Mouse (Mus musculus) liver, adult 2 months (tissue): Measurements from ENCODE around the gene Aqr. TPM values are rescaled to one million over a fixed set of nuclear protein-coding genes. Genes with fewer than 3 reads are reported as not detected.

ENCODE experiments used
- DNase-seq: peaks from one replicate; pipeline ENCODE4 v3.0.0-alpha.2; 2011; ENCODE audit warnings: low read depth, low spot score; ENCODE audit errors: extremely low read depth
- H3K27ac ChIP-seq: fragments of 200-500 bp; replicated peaks from 2 replicates; pipeline ENCODE4 v1.5.1; 2012; ENCODE audit warnings: low read depth, mild to moderate bottlenecking, control low read depth, inconsistent platforms, low read length; ENCODE audit not compliant: insufficient read depth
- H3K27me3 ChIP-seq: fragments of 200-500 bp; 2 replicates; pipeline ENCODE4 v1.6.1; 2012; ENCODE audit warnings: mild to moderate bottlenecking, moderate library complexity, low read length, inconsistent platforms; ENCODE audit not compliant: control insufficient read depth, insufficient read depth
- H3K36me3 ChIP-seq: fragments of 200-500 bp; 2 replicates; pipeline ENCODE4 v1.6.1; 2012; ENCODE audit warnings: low read length, inconsistent platforms; ENCODE audit not compliant: control insufficient read depth, insufficient read depth
- H3K4me1 ChIP-seq: fragments of 200-500 bp; 2 replicates; pipeline ENCODE4 v1.6.1; 2011; ENCODE audit warnings: low read length; ENCODE audit not compliant: control insufficient read depth, insufficient read depth
- H3K4me3 ChIP-seq: fragments of 200-500 bp; 2 replicates; pipeline ENCODE4 v1.5.1; 2011; ENCODE audit warnings: low read depth, mild to moderate bottlenecking, control low read depth, low read length, moderate library complexity; ENCODE audit not compliant: insufficient read depth
- H3K79me2 ChIP-seq: fragments of 200-500 bp; 2 replicates; pipeline ENCODE4 v1.6.1; 2012; ENCODE audit warnings: inconsistent platforms, mild to moderate bottlenecking, low read length, moderate library complexity; ENCODE audit not compliant: control insufficient read depth, insufficient read depth
- H3K9ac ChIP-seq: fragments of 200-500 bp; 2 replicates; pipeline ENCODE4 v1.6.1; 2012; ENCODE audit warnings: low read depth, mild to moderate bottlenecking, control low read depth, inconsistent platforms, low read length
- CTCF ChIP-seq: fragments of 200-500 bp; IDR thresholded peaks from 2 replicates; pipeline ENCODE4 v1.5.1; 2011; ENCODE audit warnings: low read depth, low read length, control low read depth
- POLR2A ChIP-seq: fragments of 200-500 bp; IDR thresholded peaks from 2 replicates; pipeline ENCODE4 v1.6.1; 2011; ENCODE audit warnings: low read length, control low read depth; ENCODE audit not compliant: insufficient read depth; ENCODE audit errors: extremely low read depth
- WGBS: fragments of 180-500 bp; shearing (Covaris S2); methylation state at CpG from one replicate; pipeline ENCODE4 v1.1.7; 2018; 5-methylcytosine and 5-hydroxymethylcytosine counted together
- polyA plus RNA-seq: library from polyadenylated mRNA; depleted of rRNA; stranded (reverse); fragments of >200 nt; gene quantifications from 2 replicates; pipeline ENCODE4 v1.2.3, GENCODE M21; 2012
- total RNA-seq: library from RNA; depleted of rRNA; stranded (reverse); fragments of >200 nt; gene quantifications from 2 replicates; pipeline ENCODE4 v1.2.3, GENCODE M21; 2014

Gene Aqr
- total and polyA plus RNA-seq, 2 experiments: 8.5 to 11.9 TPM

DNA sequence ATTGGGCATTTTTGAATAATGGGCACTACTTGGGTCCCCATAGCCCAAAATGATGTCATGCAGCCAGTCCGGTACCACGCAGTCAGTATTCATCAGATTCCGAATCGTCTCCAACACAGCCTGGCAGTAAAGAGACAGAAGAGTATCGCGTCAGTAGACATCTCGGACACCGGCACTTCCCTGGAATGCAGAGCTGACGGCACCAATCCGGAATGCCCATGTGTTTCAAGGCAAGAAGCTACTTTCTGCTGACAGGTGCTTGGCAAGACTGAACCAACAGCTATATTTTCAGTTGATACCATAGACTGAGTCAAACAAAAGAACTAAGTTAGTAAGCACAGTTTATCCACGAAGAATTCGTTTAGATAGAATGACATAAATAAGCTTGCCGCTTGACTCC is 56.2 kb downstream of the Aqr start:
- Histone ChIP-seq H3K4me3 (no peak overlapping the region), H3K36me3 (peaks cover 55% of the 10 kb centered on the region), H3K27ac (no peak overlapping the region), H3K79me2 (no peaks in the 10 kb centered on the region), H3K27me3 (no peaks in the 10 kb centered on the region), H3K4me1 (no peaks in the 10 kb centered on the region), H3K9ac (no peak overlapping the region)
- DNase-seq: no peak
- 95% methylated on average over 13 of the region's 13 CpGs for WGBS
- TF ChIP-seq CTCF (no peak), POLR2A (no peak)

DNA sequence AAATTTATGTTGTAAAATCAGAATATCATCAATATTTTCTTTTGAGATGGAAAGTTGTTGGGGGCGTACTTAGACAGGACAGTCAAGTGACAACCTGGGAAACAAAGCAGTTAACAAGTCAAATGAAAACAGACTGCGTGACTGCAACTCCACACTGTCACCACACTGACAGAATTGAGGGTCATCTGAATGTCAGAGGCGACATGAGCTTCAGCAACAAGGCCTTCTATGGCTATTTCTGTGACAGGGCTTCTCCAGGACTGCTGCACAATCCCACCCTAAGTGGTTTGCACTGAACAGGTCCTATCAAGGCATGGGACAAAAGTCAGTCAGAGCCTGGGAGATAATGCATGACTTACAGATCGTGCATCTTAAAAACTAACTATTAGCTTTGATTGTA is 63.5 kb downstream of the Aqr start:
- Histone ChIP-seq H3K4me3 (no peak overlapping the region), H3K27ac (no peak overlapping the region), H3K27me3 (no peaks in the 10 kb centered on the region), H3K4me1 (no peaks in the 10 kb centered on the region), H3K36me3 (peaks cover 44% of the 10 kb centered on the region), H3K9ac (no peak overlapping the region), H3K79me2 (no peaks in the 10 kb centered on the region)
- DNase-seq: no peak
- 94% methylated on average over 4 of the region's 4 CpGs for WGBS
- TF ChIP-seq POLR2A: no peak

GRCm38 (mm10) chr2:114119451-114119850 is 67.4 kb downstream of the Aqr start:
- Histone ChIP-seq H3K4me3 (no peak overlapping the region), H3K36me3 (peaks cover 51% of the 10 kb centered on the region), H3K9ac (no peak overlapping the region), H3K4me1 (no peaks in the 10 kb centered on the region), H3K27me3 (no peaks in the 10 kb centered on the region), H3K27ac (no peak overlapping the region), H3K79me2 (no peaks in the 10 kb centered on the region)
- 79% methylated on average over 7 of the region's 7 CpGs for WGBS
- TF ChIP-seq CTCF: no peak
- no peak for TF ChIP-seq POLR2A
- no peak for DNase-seq

- TF ChIP-seq POLR2A: no peak
- TF ChIP-seq CTCF: no peak
- no peaks in the 10 kb centered on the region for H3K4me1 ChIP-seq
- H3K9ac ChIP-seq: no peak overlapping the region
- no peak for DNase-seq
- WGBS: 96% methylated on average over 3 of the region's 3 CpGs
- no peaks in the 10 kb centered on the region for H3K79me2 ChIP-seq
- no peak overlapping the region for H3K27ac ChIP-seq
- peaks cover 56% of the 10 kb centered on the region for H3K36me3 ChIP-seq
- no peaks in the 10 kb centered on the region for H3K27me3 ChIP-seq
- H3K4me3 ChIP-seq: no peak overlapping the region
Observed at GRCm38 (mm10) chr2:114117665-114118064, 69.2 kb downstream of the Aqr start.

DNA sequence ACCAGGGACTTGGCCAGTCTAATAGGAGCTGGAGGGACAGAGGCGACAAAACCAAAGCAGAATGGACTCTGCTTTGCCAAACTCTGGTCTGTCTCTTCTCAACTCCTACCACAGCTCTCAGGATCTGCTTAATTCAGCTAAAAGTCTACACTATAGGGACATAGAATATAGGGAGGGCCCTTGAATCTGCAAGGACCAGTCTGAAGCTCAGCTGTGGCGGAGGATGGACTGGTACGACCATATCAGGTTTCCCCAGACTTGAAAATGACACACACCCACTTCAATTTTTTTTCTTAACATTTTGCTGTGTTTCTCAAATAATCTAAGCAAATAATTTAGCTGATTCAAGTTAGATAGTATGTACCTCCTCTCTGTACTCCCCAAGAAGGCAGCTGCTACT is 69.6 kb downstream of the Aqr start:
- Histone ChIP-seq H3K79me2 (no peaks in the 10 kb centered on the region), H3K27me3 (no peaks in the 10 kb centered on the region), H3K4me1 (no peaks in the 10 kb centered on the region), H3K9ac (no peak overlapping the region), H3K36me3 (peaks cover 59% of the 10 kb centered on the region), H3K4me3 (no peak overlapping the region), H3K27ac (no peak overlapping the region)
- WGBS: 100% methylated on average over 3 of the region's 3 CpGs
- DNase-seq: no peak
- no peak for TF ChIP-seq POLR2A
- TF ChIP-seq CTCF: no peak

DNA sequence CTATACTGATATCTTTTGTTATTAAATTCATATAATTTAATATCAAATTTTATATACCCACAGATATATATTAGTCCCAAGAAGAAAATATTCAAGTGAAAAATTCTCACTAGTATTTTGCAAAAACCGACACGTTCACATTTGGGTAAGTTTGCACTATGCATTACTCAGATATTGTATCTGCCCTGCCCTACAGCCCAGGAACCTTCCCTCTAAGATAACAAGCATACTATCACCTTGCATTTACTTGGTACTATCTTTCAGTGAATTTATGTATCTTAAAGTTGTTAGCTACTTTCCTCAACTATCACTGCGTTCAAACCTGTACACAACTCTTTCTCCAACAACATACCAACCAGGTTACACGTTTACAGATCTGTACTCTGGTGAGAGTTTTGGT is 71.3 kb downstream of the Aqr start:
- H3K4me1 ChIP-seq: no peaks in the 10 kb centered on the region
- no peak for TF ChIP-seq CTCF
- no peak for TF ChIP-seq POLR2A
- WGBS: 98% methylated on average over 4 of the region's 4 CpGs
- no peak overlapping the region for H3K4me3 ChIP-seq
- DNase-seq: no peak
- H3K27ac ChIP-seq: no peak overlapping the region
- no peaks in the 10 kb centered on the region for H3K79me2 ChIP-seq
- H3K27me3 ChIP-seq: no peaks in the 10 kb centered on the region
- H3K36me3 ChIP-seq: peaks cover 62% of the 10 kb centered on the region
- no peak overlapping the region for H3K9ac ChIP-seq
